Mouse (Mus musculus) retina, postnatal 7 days (tissue): ENCODE measurements around the gene Fbxl12.
"Not testable (repeated sequence)": the region's sequence is repeated elsewhere in the genome, so short reads cannot be mapped to it uniquely, and the experiment has no call there.

Experiments
- DNase-seq: peaks from one replicate; pipeline ENCODE4 v3.0.0-alpha.2; 2012; ENCODE audit warnings: low read depth, low spot score

Fbxl12 gene

GRCm38 (mm10) chr9:20644360-20645081 is at the start of gene Fbxl12:
Fbxl12 (minus strand) TSS chr9:20644767.
- DNase-seq, result peak; percentile 78

- no peak for DNase-seq
Observed at GRCm38 (mm10) chr9:20692863-20693262, 48.3 kb upstream of the Fbxl12 start.

GRCm38 (mm10) chr9:20690449-20690848 is 45.9 kb upstream of the Fbxl12 start:
- DNase-seq, result not testable (repeated sequence)

DNA sequence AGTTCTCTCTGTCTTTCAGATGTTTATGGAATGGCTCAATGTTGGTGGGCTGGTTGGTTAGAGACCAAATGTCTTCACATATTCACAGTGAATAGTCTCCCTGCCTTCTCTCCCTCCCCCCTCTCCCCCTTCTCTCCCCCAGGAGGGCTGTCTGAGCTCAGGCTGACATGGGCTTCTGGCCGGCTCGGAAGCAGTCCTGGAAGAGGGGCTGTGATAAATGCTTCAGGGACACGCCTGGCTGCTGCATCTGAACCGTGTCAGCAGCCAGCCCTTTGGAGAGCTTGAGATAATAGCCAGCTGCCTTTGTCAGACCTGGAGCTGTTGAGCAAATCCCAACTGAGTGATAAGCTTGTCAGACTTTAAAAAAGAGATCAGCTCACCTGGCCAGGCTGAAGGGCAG is 45.3 kb upstream of the Fbxl12 start:
- no peak for DNase-seq

- no peak for DNase-seq
Observed at GRCm38 (mm10) chr9:20689403-20689802, 44.8 kb upstream of the Fbxl12 start.

DNA sequence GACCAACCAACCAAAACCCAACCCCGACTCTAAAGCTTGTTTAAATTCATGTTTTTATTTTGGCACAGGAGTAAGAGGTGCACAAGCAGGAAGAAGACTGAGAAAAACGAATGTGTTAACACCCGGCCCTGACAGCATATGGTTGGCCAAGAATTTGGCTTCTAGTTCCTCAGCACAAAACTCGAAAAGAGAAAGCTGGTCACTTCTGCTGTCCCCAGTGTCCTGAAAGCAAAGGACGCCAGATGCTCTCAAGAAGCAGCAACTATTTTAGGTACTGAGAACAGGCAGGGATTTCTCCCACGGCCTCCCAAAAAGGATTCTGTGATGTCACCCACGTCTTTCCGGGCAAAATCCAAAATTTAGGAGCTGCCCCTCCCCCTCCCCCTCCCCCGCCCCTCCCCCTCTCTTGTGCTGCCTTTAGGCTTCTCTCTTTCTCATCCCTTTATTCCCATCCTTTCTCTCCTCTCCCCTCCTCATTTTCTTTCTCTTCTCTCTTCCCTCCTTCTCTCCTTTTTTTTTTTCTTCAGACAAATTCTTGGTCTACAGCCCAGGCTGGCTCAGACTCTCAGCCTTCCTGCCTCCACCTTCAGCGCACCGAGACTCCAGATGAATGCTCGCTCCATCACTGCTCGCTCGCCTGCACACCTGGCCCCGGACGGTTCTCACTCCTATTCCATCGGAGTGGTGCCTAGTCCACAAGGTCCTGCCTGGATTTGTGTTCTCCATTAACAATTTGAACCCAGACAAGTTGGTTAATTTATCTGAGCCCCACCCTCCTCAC is 40.7 kb upstream of the Fbxl12 start:
- DNase-seq, result no peak

DNA sequence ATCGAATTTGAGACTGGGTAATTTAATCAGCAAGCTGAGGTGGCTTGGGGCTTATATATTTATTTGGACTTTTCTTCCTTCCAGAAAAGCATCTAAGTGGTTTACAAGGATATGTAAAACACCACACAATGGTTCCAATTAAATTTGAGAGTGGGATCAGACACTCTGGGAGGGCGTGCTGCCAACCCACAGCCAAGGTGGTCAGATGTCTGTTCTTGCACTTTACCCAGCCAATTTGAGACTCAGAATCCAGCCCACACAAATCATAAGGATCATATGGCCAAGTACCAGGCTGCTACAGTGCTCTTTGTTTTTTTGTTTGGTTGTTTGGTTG is 37.8 kb upstream of the Fbxl12 start:
- DNase-seq, result no peak

- DNase-seq, result no peak
Observed at GRCm38 (mm10) chr9:20681546-20682388, 37.2 kb upstream of the Fbxl12 start.

DNA sequence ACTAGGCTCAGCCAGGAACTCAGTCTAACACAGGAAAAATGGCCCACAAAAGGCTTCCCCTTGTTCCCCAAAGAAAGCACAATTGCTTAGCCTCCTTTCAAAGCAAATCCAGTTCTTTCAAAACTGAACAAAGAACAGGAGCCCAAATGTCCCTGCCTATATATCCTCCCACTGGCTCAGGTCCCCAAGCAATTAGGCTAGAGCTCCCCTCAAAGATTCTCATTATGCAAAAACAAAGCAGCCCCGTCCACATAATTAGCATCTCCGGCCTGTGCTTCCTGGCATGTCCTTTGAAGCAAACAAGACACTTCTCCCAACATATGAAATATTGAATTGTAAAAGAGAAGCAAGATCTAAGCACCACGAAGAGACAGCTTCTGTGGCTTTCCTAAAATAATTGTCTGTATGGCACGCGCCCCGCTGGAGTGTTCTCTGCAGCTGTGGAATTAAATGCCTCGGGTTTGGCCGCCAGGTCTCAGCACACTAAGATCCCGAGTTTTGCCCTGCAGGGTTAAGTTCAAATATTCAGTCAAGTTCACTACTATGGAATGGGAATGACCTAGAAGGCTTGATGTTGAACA is 35.9 kb upstream of the Fbxl12 start:
- DNase-seq, result no peak

DNA sequence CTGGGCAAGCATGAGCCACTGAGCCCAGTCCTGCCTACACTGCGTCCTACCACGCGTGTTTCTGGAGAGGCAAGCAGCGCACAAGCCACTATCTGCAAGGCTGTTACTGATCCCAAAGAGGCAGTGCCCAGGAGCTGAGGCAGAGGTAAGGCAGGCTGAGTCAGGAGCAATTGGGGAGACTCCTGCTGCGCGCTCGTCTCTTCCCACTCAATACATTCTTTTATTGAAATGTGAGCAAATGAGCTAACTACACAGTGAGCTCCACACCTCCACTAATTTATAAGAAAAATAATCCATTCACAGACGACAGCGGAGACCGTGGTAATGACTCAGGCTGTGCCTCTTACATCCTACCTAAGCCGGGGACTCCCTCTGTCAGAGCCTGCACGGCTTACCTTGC is 33.3 kb upstream of the Fbxl12 start:
- no peak for DNase-seq

GRCm38 (mm10) chr9:20672047-20672446 is 27.5 kb upstream of the Fbxl12 start:
- no peak for DNase-seq

DNA sequence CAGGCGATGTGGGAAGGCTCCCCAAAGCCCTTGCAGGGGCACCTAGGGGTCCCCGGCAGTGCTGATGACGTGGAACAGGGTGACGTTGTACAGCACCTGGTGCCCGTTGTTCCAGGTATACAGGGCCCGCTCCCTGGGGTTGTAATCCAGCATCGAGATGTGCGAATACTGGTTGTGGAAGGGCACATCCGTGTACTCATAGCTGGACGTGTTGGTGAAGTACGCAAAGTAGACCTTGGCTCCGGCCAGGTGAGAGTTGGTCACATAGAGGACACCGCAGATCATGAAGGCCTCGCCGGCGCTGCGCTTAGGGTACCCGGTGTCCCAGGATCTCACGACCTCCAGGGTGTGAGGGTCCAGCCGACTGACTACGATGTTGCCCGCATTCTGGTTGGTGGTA is 23.5 kb upstream of the Fbxl12 start:
- DNase-seq, result no peak

DNA sequence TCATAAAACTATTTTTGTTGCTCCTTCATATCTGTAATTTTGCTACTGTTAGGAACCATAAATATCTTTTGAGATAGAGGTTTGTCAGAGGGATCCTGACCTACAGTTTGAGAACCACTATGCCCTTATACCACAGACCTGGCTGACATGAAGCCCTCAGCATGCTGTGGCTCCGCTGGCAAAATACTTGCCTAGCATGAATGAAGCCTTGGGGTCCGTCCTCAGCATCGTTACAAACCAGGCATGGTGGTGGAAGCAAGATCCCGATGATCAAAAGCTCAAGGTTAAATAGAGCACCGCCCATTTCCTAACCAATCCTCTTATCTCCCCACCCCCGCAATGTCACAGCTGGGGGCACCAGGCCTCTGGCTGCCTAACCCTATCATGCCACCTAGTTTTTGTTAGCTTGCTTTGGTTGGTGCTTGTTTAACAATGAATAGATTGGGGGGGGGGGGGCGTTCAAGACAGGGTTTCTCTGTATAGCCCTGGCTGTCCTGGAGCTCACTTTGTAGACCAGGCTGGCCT is 22.0 kb upstream of the Fbxl12 start:
- no peak for DNase-seq

DNA sequence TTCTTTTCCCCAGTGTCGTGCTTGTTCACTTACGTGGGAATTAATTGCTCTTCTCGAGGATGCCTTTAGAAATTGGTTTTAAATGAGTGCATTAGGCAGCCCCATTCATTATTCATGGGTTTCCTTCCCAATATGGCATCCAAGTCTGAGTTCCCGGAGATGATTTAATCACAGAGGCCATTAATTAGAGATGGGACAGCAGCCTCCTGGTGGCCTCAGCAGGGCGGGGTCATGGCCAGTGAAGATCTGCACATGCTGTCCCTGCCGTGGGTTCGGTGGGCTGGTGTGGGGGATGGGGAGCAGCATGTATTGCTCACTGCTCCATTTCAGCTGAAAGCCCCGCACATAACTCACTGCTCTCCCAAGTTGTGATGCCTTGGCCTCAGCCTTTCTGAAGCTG is 21.4 kb upstream of the Fbxl12 start:
- no peak for DNase-seq

GRCm38 (mm10) chr9:20664982-20665637 is 20.5 kb upstream of the Fbxl12 start:
- DNase-seq, result no peak

- no peak for DNase-seq
Observed at GRCm38 (mm10) chr9:20664366-20664765, 19.8 kb upstream of the Fbxl12 start.

- DNase-seq, result no peak
Observed at GRCm38 (mm10) chr9:20663956-20664355, 19.4 kb upstream of the Fbxl12 start.

DNA sequence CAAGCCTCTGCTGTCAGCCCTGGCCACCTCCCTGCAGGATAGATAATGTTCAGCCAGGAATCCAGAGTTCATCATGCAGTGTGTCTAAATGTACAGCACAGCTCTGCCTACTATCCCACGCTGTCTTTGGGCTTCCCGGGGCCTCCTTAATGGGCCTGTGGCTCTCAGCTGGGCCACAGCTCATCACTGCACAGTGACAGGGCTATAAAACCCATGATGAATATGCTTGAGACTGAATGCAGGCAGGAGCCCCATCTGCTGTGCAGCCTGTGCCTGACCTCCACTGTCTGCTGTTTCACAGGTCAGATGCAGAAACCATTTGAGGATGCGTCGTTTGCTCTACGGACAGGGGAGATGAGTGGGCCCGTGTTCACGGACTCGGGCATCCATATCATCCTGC is 18.3 kb upstream of the Fbxl12 start:
- DNase-seq, result no peak

- DNase-seq, result peak; percentile 62
Observed at GRCm38 (mm10) chr9:20662325-20662724, 17.8 kb upstream of the Fbxl12 start.

- no peak for DNase-seq
Observed at GRCm38 (mm10) chr9:20657546-20657945, 13.0 kb upstream of the Fbxl12 start.

DNA sequence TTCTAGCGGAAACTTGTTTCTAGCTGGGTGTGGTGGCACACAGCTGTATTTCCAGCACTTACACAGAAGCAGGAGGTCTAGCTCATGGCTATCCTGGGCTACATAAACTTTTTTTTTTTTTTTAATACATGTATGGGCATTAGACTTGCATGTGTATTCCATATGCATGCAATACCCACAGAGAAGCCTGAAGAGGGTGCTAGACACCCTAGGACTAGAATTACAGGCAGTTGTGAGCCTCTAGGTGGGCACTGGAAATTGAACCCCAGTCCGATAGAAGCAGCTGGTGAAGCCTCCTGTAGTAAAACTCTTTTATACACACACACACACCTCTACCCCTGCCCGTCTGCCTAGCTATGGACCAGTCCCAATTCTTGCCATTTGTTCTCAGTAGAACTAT is 9.3 kb upstream of the Fbxl12 start:
- DNase-seq, result no peak
